Mouse (Mus musculus) midbrain, embryonic 10.5 days (tissue): ENCODE measurements at regions not wholly inside any gene's neighbourhood (a gene's known extent, or its start where the extent isn't known, plus 50 kb on each side); places are given as distances from the start of the nearest gene placed in this dataset.

Experiments
- DNase-seq: peaks from one replicate; pipeline ENCODE4 v3.0.0-alpha.2; 2017; ENCODE audit warnings: low spot score
- H3K27ac ChIP-seq: fragments of 300-500 bp; sonication (generic); replicated peaks from 2 replicates; pipeline ENCODE4 v1.5.1; 2016; ENCODE audit warnings: mild to moderate bottlenecking
- H3K27me3 ChIP-seq: fragments of 300-500 bp; sonication (generic); 2 replicates; pipeline ENCODE4 v1.6.1; 2016; ENCODE audit warnings: low read depth, mild to moderate bottlenecking; ENCODE audit not compliant: poor library complexity, severe bottlenecking
- H3K36me3 ChIP-seq: fragments of 300-500 bp; sonication (generic); 2 replicates; pipeline ENCODE4 v1.6.1; 2016; ENCODE audit warnings: mild to moderate bottlenecking, moderate library complexity
- H3K4me1 ChIP-seq: fragments of 300-500 bp; sonication (generic); 2 replicates; pipeline ENCODE4 v1.6.1; 2016
- H3K4me3 ChIP-seq: fragments of 300-500 bp; sonication (generic); 2 replicates; pipeline ENCODE4 v1.5.1; 2016; ENCODE audit warnings: mild to moderate bottlenecking, moderate library complexity
- H3K9me3 ChIP-seq: fragments of 300-500 bp; sonication (generic); replicated peaks from 2 replicates; pipeline ENCODE4 v1.6.1; 2016; ENCODE audit warnings: mild to moderate bottlenecking
- WGBS: fragments of 180-500 bp; shearing (Covaris S2); methylation state at CpG from one replicate; pipeline ENCODE4 v1.1.7; 2016; 5-methylcytosine and 5-hydroxymethylcytosine counted together

GRCm38 (mm10) chr1:128692313-128692712 is 100.2 kb upstream of the Cxcr4 start:
- WGBS: 15% methylated on average over 8 of the region's 8 CpGs
- DNase-seq: peak; percentile 76
- peaks cover 7% of the 10 kb centered on the region for H3K27me3 ChIP-seq
- no peak overlapping the region for H3K4me3 ChIP-seq
- H3K9me3 ChIP-seq: no peaks in the 10 kb centered on the region
- no peaks in the 10 kb centered on the region for H3K36me3 ChIP-seq
- H3K4me1 ChIP-seq: peaks cover 59% of the 10 kb centered on the region
- H3K27ac ChIP-seq: peak overlapping the region; percentile 80

GRCm38 (mm10) chr1:128687236-128687927 is 95.3 kb upstream of the Cxcr4 start:
- peak overlapping the region; percentile 30; the same call in 1 of the 2 replicates for H3K4me3 ChIP-seq
- WGBS: 5% methylated on average over 9 of the region's 9 CpGs
- H3K4me1 ChIP-seq: peaks cover 80% of the 10 kb centered on the region
- peaks cover 7% of the 10 kb centered on the region for H3K27me3 ChIP-seq
- H3K9me3 ChIP-seq: no peaks in the 10 kb centered on the region
- H3K36me3 ChIP-seq: no peaks in the 10 kb centered on the region
- DNase-seq: peak; percentile 86
- peak overlapping the region; percentile 90 for H3K27ac ChIP-seq

GRCm38 (mm10) chr1:128685467-128686137 is 93.5 kb upstream of the Cxcr4 start:
- Histone ChIP-seq H3K4me3 (0 out of 2 replicates have a peak overlapping the region, but pooled peaks have one; percentile 14), H3K9me3 (no peaks in the 10 kb centered on the region), H3K27me3 (peaks cover 7% of the 10 kb centered on the region), H3K4me1 (peaks cover 77% of the 10 kb centered on the region), H3K27ac (peak overlapping the region; percentile 90), H3K36me3 (no peaks in the 10 kb centered on the region)
- whole genome bisulfite sequencing: 23% methylated on average over 8 of the region's 8 CpGs
- peak; percentile 24 for DNase-seq

GRCm38 (mm10) chr1:128682942-128683341 is 90.8 kb upstream of the Cxcr4 start:
- no peaks in the 10 kb centered on the region for H3K27me3 ChIP-seq
- no peaks in the 10 kb centered on the region for H3K36me3 ChIP-seq
- no peaks in the 10 kb centered on the region for H3K9me3 ChIP-seq
- H3K4me1 ChIP-seq: peaks cover 76% of the 10 kb centered on the region
- no peak for DNase-seq
- 87% methylated on average over 8 of the region's 8 CpGs for WGBS
- H3K27ac ChIP-seq: peak overlapping the region; percentile 63
- H3K4me3 ChIP-seq: no peak overlapping the region

- Histone ChIP-seq H3K9me3 (no peaks in the 10 kb centered on the region), H3K27ac (peak overlapping the region; percentile 63), H3K4me3 (no peak overlapping the region), H3K36me3 (no peaks in the 10 kb centered on the region), H3K4me1 (peaks cover 59% of the 10 kb centered on the region), H3K27me3 (no peaks in the 10 kb centered on the region)
- no peak for DNase-seq
- WGBS: 70% methylated on average over 4 of the region's 4 CpGs
Observed at GRCm38 (mm10) chr1:128681261-128681660, 89.2 kb upstream of the Cxcr4 start.

GRCm38 (mm10) chr1:128680538-128680937 is 88.4 kb upstream of the Cxcr4 start:
- Histone ChIP-seq H3K4me3 (no peak overlapping the region), H3K4me1 (peaks cover 52% of the 10 kb centered on the region), H3K27ac (peak overlapping the region; percentile 85), H3K36me3 (no peaks in the 10 kb centered on the region), H3K9me3 (no peaks in the 10 kb centered on the region), H3K27me3 (no peaks in the 10 kb centered on the region)
- WGBS: 54% methylated on average over 3 of the region's 3 CpGs
- no peak for DNase-seq

GRCm38 (mm10) chr1:128680012-128680411 is 87.9 kb upstream of the Cxcr4 start:
- peaks cover 47% of the 10 kb centered on the region for H3K4me1 ChIP-seq
- WGBS: 84% methylated on average over 5 of the region's 5 CpGs

GRCm38 (mm10) chr1:128679005-128679980 is 87.2 kb upstream of the Cxcr4 start:
- peaks cover 40% of the 10 kb centered on the region for H3K4me1 ChIP-seq
- H3K36me3 ChIP-seq: no peaks in the 10 kb centered on the region
- no peak overlapping the region for H3K4me3 ChIP-seq
- no peaks in the 10 kb centered on the region for H3K27me3 ChIP-seq
- H3K27ac ChIP-seq: peak overlapping the region; percentile 85
- no peak for DNase-seq
- WGBS: 45% methylated on average over 18 of the region's 18 CpGs
- H3K9me3 ChIP-seq: no peaks in the 10 kb centered on the region

More at GRCm38 (mm10) chr1:128680012-128680411, 87.9 kb upstream of the Cxcr4 start:
- H3K36me3 ChIP-seq: no peaks in the 10 kb centered on the region
- H3K4me3 ChIP-seq: no peak overlapping the region
- no peak for DNase-seq
- H3K27ac ChIP-seq: peak overlapping the region; percentile 85
- no peaks in the 10 kb centered on the region for H3K27me3 ChIP-seq
- no peaks in the 10 kb centered on the region for H3K9me3 ChIP-seq

- H3K4me3 ChIP-seq: no peak overlapping the region
- 0 out of 2 replicates have a peak, but pooled peaks cover 4% of the 10 kb centered on the region for H3K27me3 ChIP-seq
- 79% methylated on average over 5 of the region's 5 CpGs for WGBS
- H3K27ac ChIP-seq: no peak overlapping the region
- H3K36me3 ChIP-seq: no peaks in the 10 kb centered on the region
- H3K9me3 ChIP-seq: 0 out of 2 replicates have a peak, but pooled peaks cover 4% of the 10 kb centered on the region
- no peak for DNase-seq
- peaks cover 21% of the 10 kb centered on the region for H3K4me1 ChIP-seq
Observed at GRCm38 (mm10) chr1:128675538-128675937, 83.4 kb upstream of the Cxcr4 start.

GRCm38 (mm10) chr1:128672306-128672705 is 80.2 kb upstream of the Cxcr4 start:
- Histone ChIP-seq H3K36me3 (no peaks in the 10 kb centered on the region), H3K4me1 (peaks cover 21% of the 10 kb centered on the region), H3K27me3 (0 out of 2 replicates have a peak, but pooled peaks cover 4% of the 10 kb centered on the region), H3K27ac (no peak overlapping the region), H3K4me3 (no peak overlapping the region), H3K9me3 (0 out of 2 replicates have a peak, but pooled peaks cover 4% of the 10 kb centered on the region)
- no peak for DNase-seq
- 94% methylated on average over 3 of the region's 3 CpGs for WGBS

GRCm38 (mm10) chr1:128671495-128671894 is 79.4 kb upstream of the Cxcr4 start:
- no peak for DNase-seq
- H3K27ac ChIP-seq: no peak overlapping the region
- H3K9me3 ChIP-seq: peaks cover 4% of the 10 kb centered on the region; the same call in 1 of the 2 replicates
- 0 out of 2 replicates have a peak, but pooled peaks cover 4% of the 10 kb centered on the region for H3K27me3 ChIP-seq
- no peak overlapping the region for H3K4me3 ChIP-seq
- 86% methylated on average over 3 of the region's 3 CpGs for WGBS
- H3K4me1 ChIP-seq: peaks cover 21% of the 10 kb centered on the region
- no peaks in the 10 kb centered on the region for H3K36me3 ChIP-seq

- peaks cover 21% of the 10 kb centered on the region for H3K4me1 ChIP-seq
Observed at GRCm38 (mm10) chr1:128671016-128671415, 78.9 kb upstream of the Cxcr4 start.

More at GRCm38 (mm10) chr1:128671016-128671415, 78.9 kb upstream of the Cxcr4 start:
- H3K27me3 ChIP-seq: 0 out of 2 replicates have a peak, but pooled peaks cover 4% of the 10 kb centered on the region
- no peaks in the 10 kb centered on the region for H3K36me3 ChIP-seq
- DNase-seq: no peak
- 70% methylated on average over 5 of the region's 5 CpGs for WGBS
- no peak overlapping the region for H3K27ac ChIP-seq
- H3K4me3 ChIP-seq: no peak overlapping the region
- H3K9me3 ChIP-seq: peaks cover 4% of the 10 kb centered on the region; the same call in 1 of the 2 replicates
